Mouse (Mus musculus): ENCODE measurements around the gene Pnpla3. TPM values are rescaled to one million over a fixed set of nuclear protein-coding genes. Genes with fewer than 3 reads are reported as not detected.
"Not testable (repeated sequence)": the region's sequence is repeated elsewhere in the genome, so short reads cannot be mapped to it uniquely, and the experiment has no call there.

The Pnpla3 gene
- 1 to 10 TPM; 4.0 to 5.5 TPM for total RNA-seq (2021)
- long read RNA-seq, experiment 1, partial matches to known transcripts: 1 of 5 reads
- long read RNA-seq, experiment 1, other reads (novel, unspliced or antisense): 3 of 5 reads
- long read RNA-seq, experiment 2, partial matches to known transcripts: 0 of 3 reads
- long read RNA-seq, experiment 2, other reads (novel, unspliced or antisense): 3 of 3 reads

- DNase-seq (ENCODE audit: low spot score in 2 of 2): peak; percentile 71 to 84
These were observed at the start of gene Pnpla3 for GRCm38 (mm10) chr15:84167600-84167999. Gene Pnpla3, plus strand, starts transcription at chr15:84167837.

GRCm38 (mm10) chr15:84120612-84121011 is 47.0 kb upstream of the Pnpla3 start:
- no peak for DNase-seq (ENCODE audit: low spot score in 2 of 2)

GRCm38 (mm10) chr15:84121036-84121435 is 46.6 kb upstream of the Pnpla3 start:
- DNase-seq (ENCODE audit: low spot score in 2 of 2): no peak

DNA sequence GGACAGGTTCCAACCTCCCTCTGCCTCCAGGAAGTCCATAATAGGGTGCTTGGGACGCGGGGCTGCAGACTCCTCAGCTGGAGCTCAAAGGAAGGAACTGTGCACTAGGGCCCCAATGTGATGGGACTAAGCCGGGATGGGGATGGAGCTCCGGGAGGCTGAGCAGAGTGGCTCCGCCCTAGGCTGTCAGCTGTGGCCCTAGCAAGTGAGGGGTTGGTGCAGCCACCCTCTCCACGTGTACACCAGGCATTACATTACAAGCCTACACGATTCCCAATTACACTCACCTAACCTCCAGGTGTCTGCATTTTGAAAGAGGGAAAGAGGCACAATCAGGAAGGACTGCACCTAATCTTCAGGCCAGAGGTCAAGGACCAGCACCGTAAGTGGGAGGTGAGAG is 44.6 kb upstream of the Pnpla3 start, which contains the start of gene Pnpla5:
Pnpla5 (minus strand) TSS at position 101 of the 400 bp plus-strand sequence.
- no peak for DNase-seq (ENCODE audit: low spot score in 2 of 2)

- DNase-seq (ENCODE audit: low spot score in 2 of 2): no peak
These were observed 43.6 kb upstream of the Pnpla3 start for GRCm38 (mm10) chr15:84124086-84124485.

DNA sequence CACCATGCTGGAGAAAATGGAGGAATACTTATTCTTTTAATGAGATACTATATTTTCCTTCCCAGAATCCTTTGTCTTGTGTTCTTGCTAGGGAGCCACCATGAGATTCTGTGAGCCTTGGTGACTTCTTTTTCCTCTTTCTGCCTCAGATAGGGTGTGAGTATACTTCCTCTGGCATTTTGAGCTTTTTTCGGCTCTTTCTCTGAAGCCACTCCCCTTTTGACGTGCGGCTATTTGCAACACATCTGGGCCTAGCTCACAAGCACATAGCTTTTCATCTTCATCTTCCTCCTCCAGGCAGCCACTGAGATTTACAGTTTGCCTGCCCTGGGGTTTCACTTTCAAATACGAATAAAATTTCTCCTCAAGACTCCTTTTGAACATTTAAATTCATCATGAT is 41.2 kb upstream of the Pnpla3 start:
- no peak for DNase-seq (ENCODE audit: low spot score in 2 of 2)

DNA sequence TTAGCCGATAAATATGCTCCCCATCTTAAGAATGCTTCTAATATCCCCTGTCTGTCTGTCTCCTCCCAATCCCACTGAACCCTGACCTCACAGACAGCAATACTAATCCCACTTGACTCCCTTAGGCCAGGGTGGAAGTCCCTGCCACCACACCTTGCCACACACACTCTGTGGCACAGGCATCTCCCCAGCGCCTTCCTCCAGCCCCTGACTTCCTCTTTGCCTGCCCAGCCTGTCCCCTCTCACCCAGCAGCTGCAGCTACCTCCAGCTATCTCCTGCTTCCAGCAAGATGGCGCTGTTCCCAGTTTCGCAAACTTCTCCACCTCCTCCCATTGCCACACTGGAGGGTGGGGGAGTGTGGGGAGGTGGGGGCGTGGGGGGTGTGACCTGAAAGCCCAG is 40.8 kb upstream of the Pnpla3 start:
- no peak for DNase-seq (ENCODE audit: low spot score in 2 of 2)

DNA sequence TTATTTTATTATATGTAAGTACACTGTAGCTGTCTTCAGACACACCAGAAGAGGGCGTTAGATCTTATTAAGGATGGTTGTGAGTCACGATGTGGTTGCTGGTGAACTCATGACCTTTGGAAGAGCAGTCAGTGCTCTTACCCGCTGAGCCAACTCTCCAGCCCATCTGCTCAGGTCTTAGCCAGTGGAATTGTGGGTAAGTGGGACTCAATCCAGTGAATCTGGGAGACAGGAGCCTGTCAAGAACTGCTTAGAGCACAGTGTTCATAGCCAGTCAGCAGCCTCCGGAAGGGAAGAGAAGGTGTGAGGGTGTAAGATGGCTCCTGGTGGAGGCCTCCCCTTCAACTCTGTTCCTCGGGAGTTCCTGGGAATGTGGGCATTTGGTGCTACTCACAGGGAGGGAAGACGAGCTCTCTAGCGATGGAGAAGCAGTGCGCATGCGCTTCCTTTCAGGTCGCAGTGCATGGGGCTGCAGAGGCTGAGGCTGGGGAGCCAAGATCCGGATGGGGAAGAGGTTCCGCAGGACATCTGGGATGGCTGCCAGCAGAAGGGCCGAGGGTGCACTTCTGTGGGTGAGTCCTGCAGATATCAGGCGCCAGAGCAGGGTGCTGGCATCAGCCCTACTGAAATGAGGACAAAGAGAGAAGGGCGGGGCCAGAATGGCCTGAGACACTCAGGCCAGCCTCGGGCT is 36.4 kb upstream of the Pnpla3 start:
- no peak for DNase-seq (ENCODE audit: low spot score in 2 of 2)

DNA sequence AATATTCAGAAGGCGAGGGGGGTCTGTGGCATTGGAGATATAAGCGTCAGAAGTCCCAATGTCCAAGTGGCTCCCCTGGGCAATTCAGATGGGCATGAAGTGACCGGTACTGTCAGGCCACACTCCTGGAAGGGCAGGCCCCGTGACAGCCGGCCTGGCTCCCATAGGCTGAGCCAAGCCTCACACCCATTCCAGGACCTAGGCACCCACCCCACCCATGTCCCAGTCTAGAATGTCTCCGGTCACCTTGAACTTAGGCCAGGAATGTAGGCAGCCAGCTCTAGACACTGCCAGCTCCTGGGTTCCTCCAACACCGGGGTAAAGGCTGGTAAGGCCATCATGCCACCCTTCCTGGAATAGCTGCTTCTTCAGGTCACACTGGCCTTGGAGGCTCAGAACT is 35.7 kb upstream of the Pnpla3 start:
- DNase-seq (ENCODE audit: low spot score in 2 of 2): no peak

DNA sequence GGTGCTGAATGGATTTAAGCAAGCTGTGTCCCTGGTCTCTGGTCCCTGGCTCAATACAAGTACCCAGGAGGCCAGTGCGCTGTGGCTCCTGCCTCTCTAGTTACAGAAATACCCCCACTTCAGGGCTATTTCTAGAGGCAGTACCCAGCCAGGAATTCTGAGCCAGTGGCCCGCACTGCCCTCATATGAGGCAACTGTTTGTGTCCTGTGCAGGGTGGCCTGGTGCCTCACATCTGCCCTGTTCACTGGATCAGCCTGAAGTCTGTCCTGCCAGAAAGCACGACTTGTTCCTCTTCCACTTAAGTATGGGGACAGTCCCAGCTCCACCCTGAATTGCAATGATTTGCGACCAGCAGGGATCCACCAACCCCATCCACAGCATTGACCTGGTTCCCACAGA is 34.2 kb upstream of the Pnpla3 start:
- DNase-seq (ENCODE audit: low spot score in 2 of 2): no peak

DNA sequence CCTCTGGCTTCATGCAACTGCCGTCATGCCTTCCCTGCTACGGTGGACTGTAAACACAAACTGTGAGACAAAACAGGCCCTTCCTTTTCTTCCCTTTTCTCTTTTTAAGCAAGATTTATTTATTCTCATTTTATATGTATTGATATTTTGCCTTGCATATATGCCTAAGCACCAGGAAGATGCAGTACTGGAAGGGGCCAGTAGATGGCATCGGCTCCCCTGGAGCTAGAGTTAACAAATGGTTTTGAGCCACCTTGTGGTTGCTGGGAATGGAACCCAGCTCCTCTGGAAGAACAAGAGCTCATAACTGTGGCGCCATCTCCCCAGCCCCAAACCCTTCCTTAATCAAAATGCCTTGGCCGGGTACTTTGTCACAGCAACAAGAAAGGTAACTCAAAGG is 32.2 kb upstream of the Pnpla3 start:
- no peak for DNase-seq (ENCODE audit: low spot score in 2 of 2)

GRCm38 (mm10) chr15:84136473-84137415 is 30.9 kb upstream of the Pnpla3 start:
- DNase-seq (ENCODE audit: low spot score in 2 of 2): no peak

- DNase-seq (ENCODE audit: low spot score in 2 of 2): no peak
These were observed 28.0 kb upstream of the Pnpla3 start for GRCm38 (mm10) chr15:84139592-84140005.

DNA sequence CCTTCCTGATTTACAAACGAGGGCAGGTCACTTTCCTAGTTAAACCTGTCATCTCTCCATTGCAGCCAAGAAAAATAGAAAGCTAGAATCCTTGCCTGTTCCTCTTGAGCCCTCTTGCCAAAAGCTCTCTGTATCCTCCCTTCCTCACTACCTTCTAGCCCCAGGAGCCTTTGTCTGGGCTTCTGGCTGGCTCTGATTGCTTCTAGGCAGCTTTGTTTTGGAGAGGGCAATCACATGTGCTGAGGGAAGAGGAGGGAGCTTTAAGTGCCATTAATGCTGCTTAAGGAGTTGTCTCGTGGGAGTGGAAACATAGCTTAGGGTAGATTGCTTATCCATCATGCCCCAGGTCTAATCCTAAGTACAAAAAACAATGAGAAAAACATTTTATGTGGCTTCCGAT is 27.5 kb upstream of the Pnpla3 start:
- no peak for DNase-seq (ENCODE audit: low spot score in 2 of 2)

- no peak for DNase-seq (ENCODE audit: low spot score in 2 of 2)
These were observed 26.7 kb upstream of the Pnpla3 start for GRCm38 (mm10) chr15:84140929-84141328.

GRCm38 (mm10) chr15:84156158-84156557 is 11.5 kb upstream of the Pnpla3 start:
- no peak for DNase-seq (ENCODE audit: low spot score in 2 of 2)

DNA sequence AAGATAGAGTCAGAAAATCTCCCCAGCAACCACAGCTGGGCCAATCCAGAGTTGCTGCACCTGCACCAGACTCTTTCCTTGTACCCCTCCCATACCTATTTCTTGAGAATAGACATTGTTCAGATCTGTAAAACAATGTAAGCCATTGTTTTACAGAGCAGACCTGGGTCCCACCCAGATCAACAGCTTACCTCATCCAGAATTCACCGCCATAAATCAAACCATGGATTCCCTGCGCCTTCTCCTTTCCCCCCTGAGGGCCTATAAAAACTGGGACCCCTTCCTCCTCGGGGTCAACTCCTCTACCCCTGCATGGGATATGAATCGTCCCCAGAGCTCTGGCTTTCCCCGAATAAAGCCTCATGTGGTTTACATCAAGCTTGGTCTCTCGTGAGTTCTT is 10.1 kb upstream of the Pnpla3 start:
- DNase-seq (ENCODE audit: low spot score in 2 of 2): not testable (repeated sequence)

- DNase-seq (ENCODE audit: low spot score in 2 of 2): no peak
These were observed 5.8 kb upstream of the Pnpla3 start for GRCm38 (mm10) chr15:84161871-84162270.

DNA sequence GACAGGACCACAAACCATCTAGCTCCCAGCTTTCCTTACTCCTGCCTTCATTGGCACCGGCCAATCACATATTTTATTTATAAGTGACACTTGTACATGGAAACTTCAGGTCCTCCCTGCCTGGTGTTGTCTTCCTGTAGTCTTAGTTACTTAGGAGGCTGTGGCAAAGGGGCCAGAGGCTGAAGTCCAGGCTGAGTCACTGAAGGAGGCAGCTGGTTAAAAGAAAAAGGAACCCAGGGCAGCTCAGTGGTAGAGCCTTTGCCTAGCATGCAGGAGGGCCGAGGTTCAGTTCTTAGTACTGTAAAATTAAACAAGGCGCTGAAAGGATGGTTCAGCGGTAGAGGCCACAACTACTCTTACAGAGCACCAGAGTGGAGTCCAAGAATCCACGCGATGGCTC is 819 bp upstream of the Pnpla3 start:
- no peak for DNase-seq (ENCODE audit: low spot score in 2 of 2)

DNA sequence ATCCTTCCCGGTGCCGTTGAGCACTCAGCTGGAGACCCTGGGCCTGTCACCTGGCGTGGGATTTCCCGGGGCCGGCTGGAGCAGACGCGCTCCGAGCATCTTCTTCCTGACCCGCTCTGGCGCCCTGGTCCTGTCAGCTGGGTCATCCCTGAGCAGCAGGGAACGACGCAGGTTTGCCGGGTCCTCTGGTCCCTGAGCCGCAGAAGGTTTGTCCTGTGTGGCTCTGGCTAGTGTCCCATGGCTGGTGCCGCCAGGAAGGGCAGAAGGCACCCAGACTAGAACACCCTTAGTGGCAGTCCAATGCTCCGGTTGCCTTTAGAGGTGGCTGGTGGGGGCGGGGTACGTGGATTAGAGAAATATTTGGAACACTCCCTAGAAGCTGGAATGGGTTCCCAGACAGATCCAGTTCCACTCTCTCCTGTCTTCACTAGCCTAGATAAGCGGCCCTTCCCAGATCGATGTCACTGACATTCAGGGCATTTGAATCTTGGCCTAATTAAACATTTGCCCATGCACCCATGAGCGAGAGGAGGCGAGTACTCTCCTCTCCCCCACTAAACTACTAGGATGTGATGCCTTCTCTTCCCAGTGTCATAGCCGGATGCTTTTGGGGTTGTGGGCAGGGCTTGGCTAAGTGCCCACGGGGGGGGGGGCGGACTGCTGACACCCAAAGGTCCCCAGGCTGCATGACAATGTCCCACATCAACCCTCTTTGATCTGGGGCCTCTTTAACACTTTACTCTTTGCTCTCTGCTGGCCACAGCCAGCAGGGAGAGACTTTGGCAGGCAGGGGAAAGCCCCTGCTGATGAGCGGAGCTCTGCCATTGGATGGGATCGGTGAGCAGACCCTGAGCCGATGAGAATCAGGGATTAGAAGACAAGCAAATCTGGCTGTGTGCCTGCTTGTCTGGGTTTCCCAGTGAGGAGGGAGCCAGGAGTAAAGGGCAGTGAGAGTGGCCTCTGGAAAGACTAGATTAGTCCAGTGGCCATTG is 829 bp downstream of the Pnpla3 start:
- no peak for DNase-seq (ENCODE audit: low spot score in 2 of 2)

GRCm38 (mm10) chr15:84169511-84169910 is 1.9 kb downstream of the Pnpla3 start:
- no peak for DNase-seq (ENCODE audit: low spot score in 2 of 2)
